Mouse (Mus musculus) midbrain, postnatal 0 days (tissue): ENCODE results near the gene Pex5. TPM values are rescaled to one million over a fixed set of nuclear protein-coding genes. Genes with fewer than 3 reads are reported as not detected.

Experiments used
- ATAC-seq: fragments of 200-750 bp; cut with Nextera tagmentation; 2 replicates; pipeline ENCODE4 v1.8.0; 2017; ENCODE audit warnings: moderate number of reproducible peaks, mild to moderate bottlenecking, moderate TSS enrichment, moderate library complexity; ENCODE audit not compliant: low FRiP score
- DNase-seq: peaks from one replicate; pipeline ENCODE4 v3.0.0-alpha.2; 2015; ENCODE audit warnings: low spot score
- H3K27ac ChIP-seq: fragments of 300-500 bp; sonication (generic); 2 replicates; pipeline ENCODE4 v1.5.1; 2014; ENCODE audit warnings: low read depth, mild to moderate bottlenecking, low read length, mixed read lengths
- H3K27me3 ChIP-seq: fragments of 300-500 bp; sonication (generic); 2 replicates; pipeline ENCODE4 v1.6.1; 2014; ENCODE audit warnings: low read length, control low read depth, mixed read lengths; ENCODE audit not compliant: insufficient read depth
- H3K36me3 ChIP-seq: fragments of 300-500 bp; sonication (generic); 2 replicates; pipeline ENCODE4 v1.6.1; 2014; ENCODE audit warnings: low read length, control low read depth, mixed read lengths; ENCODE audit not compliant: insufficient read depth
- H3K4me1 ChIP-seq: fragments of 300-500 bp; sonication (generic); 2 replicates; pipeline ENCODE4 v1.6.1; 2014; ENCODE audit warnings: mild to moderate bottlenecking, control low read depth, antibody characterized with exemption, low read length, mixed read lengths; ENCODE audit not compliant: insufficient read depth
- H3K4me2 ChIP-seq: fragments of 300-500 bp; sonication (generic); 2 replicates; pipeline ENCODE4 v1.6.1; 2014; ENCODE audit warnings: low read depth, mild to moderate bottlenecking, low read length, mixed read lengths; ENCODE audit not compliant: poor library complexity, severe bottlenecking
- H3K4me3 ChIP-seq: fragments of 300-500 bp; sonication (generic); 2 replicates; pipeline ENCODE4 v1.5.1; 2014; ENCODE audit warnings: low read depth, mild to moderate bottlenecking, low read length, moderate library complexity
- H3K9ac ChIP-seq: fragments of 300-500 bp; sonication (generic); replicated peaks from 2 replicates; pipeline ENCODE4 v1.6.1; 2014; ENCODE audit warnings: mild to moderate bottlenecking, low read length, moderate library complexity, mixed read lengths; ENCODE audit not compliant: poor library complexity, severe bottlenecking
- H3K9me3 ChIP-seq: fragments of 300-500 bp; sonication (generic); 2 replicates; pipeline ENCODE4 v1.6.1; 2016; ENCODE audit warnings: low read length, control low read depth
- CTCF ChIP-seq: IDR thresholded peaks from 2 replicates; pipeline ENCODE4 v1.5.1; 2016; ENCODE audit warnings: antibody characterized with exemption, mild to moderate bottlenecking
- WGBS: fragments of 180-500 bp; shearing (Covaris S2); extraction: QIAGEN DNeasy Blood & Tissue Kit; methylation state at CpG from one replicate; pipeline ENCODE4 v1.1.7; 2014; 5-methylcytosine and 5-hydroxymethylcytosine counted together
- polyA plus RNA-seq: library from polyadenylated mRNA; unstranded; fragments of >200 nt; fragmentation: Nextera tagmentation; extraction: Ambion mirVana; gene quantifications from 2 replicates; pipeline ENCODE4 v1.2.1, GENCODE M21; 2015
- total RNA-seq: library from RNA; depleted of rRNA; stranded (reverse); fragments of >200 nt; gene quantifications from 2 replicates; pipeline ENCODE4 v1.2.3, GENCODE M21; 2014

The Pex5 gene
- total and polyA plus RNA-seq, 2 experiments from 2014 or later = 53.1 to 73.2 TPM

- no peak overlapping the region for H3K27ac ChIP-seq
- H3K9me3 ChIP-seq = no peaks in the 10 kb centered on the region
- ATAC-seq (no peak), DNase-seq (no peak)
- no peak overlapping the region for H3K9ac ChIP-seq
- no peak overlapping the region for H3K4me3 ChIP-seq
- no peak for TF ChIP-seq CTCF
- no peak overlapping the region for H3K4me2 ChIP-seq
- H3K4me1 ChIP-seq = no peaks in the 10 kb centered on the region
- peaks cover 37% of the 10 kb centered on the region for H3K36me3 ChIP-seq
- H3K27me3 ChIP-seq = no peaks in the 10 kb centered on the region
- 45% methylated on average over 4 of the region's 4 CpGs for WGBS
These were observed 38.9 kb upstream of the Pex5 start for GRCm38 (mm10) chr6:124453756-124454155.

- TF ChIP-seq CTCF = no peak
- Histone ChIP-seq H3K4me3 (no peak overlapping the region), H3K36me3 (peaks cover 37% of the 10 kb centered on the region), H3K27ac (no peak overlapping the region), H3K27me3 (no peaks in the 10 kb centered on the region), H3K4me2 (no peak overlapping the region), H3K4me1 (no peaks in the 10 kb centered on the region), H3K9ac (no peak overlapping the region), H3K9me3 (no peaks in the 10 kb centered on the region)
- DNase-seq (no peak), ATAC-seq (no peak)
- 87% methylated on average over 3 of the region's 3 CpGs for WGBS
These were observed 37.1 kb upstream of the Pex5 start for GRCm38 (mm10) chr6:124451995-124452394.

DNA sequence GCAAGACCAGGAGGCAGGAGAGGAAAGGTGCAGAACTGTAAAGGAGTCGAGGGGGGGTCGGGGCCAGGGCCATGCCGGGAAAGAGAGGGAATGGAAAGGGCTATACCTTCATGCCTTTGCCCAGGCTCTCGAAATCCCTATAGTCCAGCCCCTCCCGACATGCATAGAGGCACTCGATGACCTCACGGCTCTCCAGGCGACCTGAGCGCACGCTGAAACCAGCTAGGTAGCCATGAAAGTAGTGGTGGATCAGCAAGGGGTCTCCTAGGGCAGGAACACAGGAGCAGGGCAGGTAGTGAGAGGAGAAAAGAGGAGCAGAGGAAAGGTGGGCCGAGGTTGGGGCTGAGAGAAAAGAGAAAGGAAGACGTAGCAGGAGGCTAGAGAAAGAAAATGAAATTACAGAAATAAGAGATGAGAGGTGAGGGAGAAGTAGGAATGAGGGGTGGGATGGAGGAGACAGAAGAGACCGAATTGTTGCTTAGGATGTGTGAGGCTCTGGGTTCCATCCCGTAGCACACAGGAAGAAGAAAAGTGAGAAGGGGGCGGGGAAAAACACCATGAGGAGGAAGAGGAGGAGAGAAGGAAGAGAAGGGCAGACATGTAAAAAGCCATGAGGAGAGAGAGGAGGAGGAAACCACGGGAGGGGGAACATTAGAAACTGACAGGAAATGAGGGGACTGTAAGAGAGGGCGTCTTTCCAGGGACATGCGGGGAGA lies 35.0 kb upstream of the Pex5 start:
- H3K4me3 ChIP-seq = no peak overlapping the region
- ATAC-seq (no peak), DNase-seq (no peak)
- no peaks in the 10 kb centered on the region for H3K27me3 ChIP-seq
- WGBS = 86% methylated on average over 18 of the region's 18 CpGs
- no peaks in the 10 kb centered on the region for H3K9me3 ChIP-seq
- no peaks in the 10 kb centered on the region for H3K4me1 ChIP-seq
- H3K27ac ChIP-seq = no peak overlapping the region
- peaks cover 39% of the 10 kb centered on the region for H3K36me3 ChIP-seq
- no peak overlapping the region for H3K9ac ChIP-seq
- no peak for TF ChIP-seq CTCF
- no peak overlapping the region for H3K4me2 ChIP-seq

- H3K9ac ChIP-seq = no peak overlapping the region
- no peak for ATAC-seq
- H3K27ac ChIP-seq = no peak overlapping the region
- no peaks in the 10 kb centered on the region for H3K9me3 ChIP-seq
- no peaks in the 10 kb centered on the region for H3K4me1 ChIP-seq
- H3K4me2 ChIP-seq = no peak overlapping the region
- H3K4me3 ChIP-seq = no peak overlapping the region
- no peaks in the 10 kb centered on the region for H3K27me3 ChIP-seq
- 96% methylated on average over 16 of the region's 16 CpGs for WGBS
- TF ChIP-seq CTCF = no peak
- H3K36me3 ChIP-seq = peaks cover 41% of the 10 kb centered on the region
- DNase-seq = no peak
These were observed 34.2 kb upstream of the Pex5 start for GRCm38 (mm10) chr6:124448959-124449667.

DNA sequence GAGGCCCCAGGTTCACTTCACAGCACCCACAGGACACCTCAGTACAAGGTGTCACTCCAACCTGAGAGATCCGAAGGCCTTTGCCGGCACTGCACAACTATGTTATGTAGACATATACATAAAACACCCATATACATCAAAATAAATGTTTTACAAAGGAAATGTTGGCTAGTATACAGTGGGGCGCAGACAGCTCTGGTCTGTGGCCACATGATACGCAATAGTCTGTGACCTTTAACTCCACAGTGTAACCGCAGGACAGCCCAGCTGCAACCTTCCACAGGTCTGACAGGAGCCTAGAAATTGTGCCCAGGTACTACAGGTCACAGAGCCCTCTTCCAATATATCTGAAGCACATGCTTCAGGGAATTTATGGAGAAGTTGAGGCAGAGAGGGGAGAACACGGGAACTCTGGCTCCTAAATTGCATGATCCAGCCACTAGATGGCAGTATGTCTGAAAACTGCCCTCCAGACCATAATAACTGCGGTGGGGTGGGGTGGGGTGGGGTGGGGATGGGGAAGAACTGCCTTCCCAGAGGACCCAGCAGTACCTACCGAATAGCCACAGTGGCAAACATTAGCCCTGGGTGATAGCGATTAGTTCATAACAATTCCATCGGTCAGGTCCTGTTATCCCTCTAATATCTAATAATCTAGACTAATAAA lies 33.5 kb upstream of the Pex5 start:
- no peak for DNase-seq
- Histone ChIP-seq H3K27me3 (no peaks in the 10 kb centered on the region), H3K4me3 (no peak overlapping the region), H3K4me2 (no peak overlapping the region), H3K27ac (no peak overlapping the region), H3K9ac (no peak overlapping the region), H3K9me3 (no peaks in the 10 kb centered on the region), H3K36me3 (peaks cover 45% of the 10 kb centered on the region), H3K4me1 (no peaks in the 10 kb centered on the region)
- 75% methylated on average over 10 of the region's 10 CpGs for WGBS
- peak; percentile 54 for TF ChIP-seq CTCF
- 0 out of 2 replicates have a peak, but pooled peaks have one; percentile 29 for ATAC-seq

DNA sequence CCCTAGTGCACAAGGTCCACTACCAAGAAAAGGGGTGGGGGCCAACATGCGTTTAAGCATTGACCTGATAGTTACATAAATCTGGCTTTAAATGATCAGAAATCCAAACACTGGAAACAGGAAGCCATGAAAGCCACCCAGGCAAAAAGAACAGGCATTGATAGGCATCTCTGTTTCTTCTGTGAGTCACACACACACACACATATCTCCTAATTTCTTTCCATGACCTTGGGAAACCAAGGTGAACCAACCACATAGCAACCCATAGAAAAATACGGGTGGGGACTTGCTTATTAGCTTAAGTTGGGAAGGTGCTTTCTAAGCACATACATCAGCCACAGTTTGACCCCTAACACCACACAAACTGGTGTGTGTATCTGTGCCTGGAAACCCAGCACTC lies 32.5 kb upstream of the Pex5 start:
- DNase-seq (no peak), ATAC-seq (no peak)
- H3K27me3 ChIP-seq = no peaks in the 10 kb centered on the region
- no peak for TF ChIP-seq CTCF
- peaks cover 41% of the 10 kb centered on the region for H3K36me3 ChIP-seq
- no peak overlapping the region for H3K4me2 ChIP-seq
- H3K9me3 ChIP-seq = no peaks in the 10 kb centered on the region
- no peak overlapping the region for H3K9ac ChIP-seq
- no peak overlapping the region for H3K4me3 ChIP-seq
- WGBS = 82% methylated on average over 2 of the region's 2 CpGs
- H3K4me1 ChIP-seq = no peaks in the 10 kb centered on the region
- H3K27ac ChIP-seq = no peak overlapping the region
